Mouse (Mus musculus) 416B (cell line): ENCODE results near the gene Iqcf5.
A peak's percentile ranks its signal among the peaks of the same experiment; 100 is the strongest.

Experiments used
- DNase-seq: peaks from one replicate; pipeline ENCODE4 v3.0.0; 2011; ENCODE audit warnings: low read depth

The Iqcf5 gene

DNA sequence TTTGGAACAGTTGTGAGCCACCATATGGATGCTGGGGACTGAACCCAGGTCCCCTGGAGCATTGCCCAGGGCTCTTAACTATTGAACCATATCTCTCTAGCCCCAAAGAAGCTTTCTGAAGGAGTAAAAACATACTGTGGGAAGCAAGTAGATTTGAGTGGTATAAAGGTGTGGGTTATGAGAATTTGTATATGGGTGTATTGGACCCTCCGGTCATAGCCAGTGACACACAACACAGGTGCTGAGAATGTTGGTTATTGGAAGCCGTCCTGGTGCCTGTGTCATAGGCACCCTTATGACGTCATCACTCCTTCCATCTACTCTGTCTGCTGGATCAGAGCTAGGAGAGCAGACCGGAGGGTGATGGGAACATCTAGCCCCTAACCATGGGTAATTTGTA, at the start of gene Iqcf5:
Gene Iqcf5, plus strand, starts transcription at position 301 of the 400 bp plus-strand sequence.
- no peak for DNase-seq

DNA sequence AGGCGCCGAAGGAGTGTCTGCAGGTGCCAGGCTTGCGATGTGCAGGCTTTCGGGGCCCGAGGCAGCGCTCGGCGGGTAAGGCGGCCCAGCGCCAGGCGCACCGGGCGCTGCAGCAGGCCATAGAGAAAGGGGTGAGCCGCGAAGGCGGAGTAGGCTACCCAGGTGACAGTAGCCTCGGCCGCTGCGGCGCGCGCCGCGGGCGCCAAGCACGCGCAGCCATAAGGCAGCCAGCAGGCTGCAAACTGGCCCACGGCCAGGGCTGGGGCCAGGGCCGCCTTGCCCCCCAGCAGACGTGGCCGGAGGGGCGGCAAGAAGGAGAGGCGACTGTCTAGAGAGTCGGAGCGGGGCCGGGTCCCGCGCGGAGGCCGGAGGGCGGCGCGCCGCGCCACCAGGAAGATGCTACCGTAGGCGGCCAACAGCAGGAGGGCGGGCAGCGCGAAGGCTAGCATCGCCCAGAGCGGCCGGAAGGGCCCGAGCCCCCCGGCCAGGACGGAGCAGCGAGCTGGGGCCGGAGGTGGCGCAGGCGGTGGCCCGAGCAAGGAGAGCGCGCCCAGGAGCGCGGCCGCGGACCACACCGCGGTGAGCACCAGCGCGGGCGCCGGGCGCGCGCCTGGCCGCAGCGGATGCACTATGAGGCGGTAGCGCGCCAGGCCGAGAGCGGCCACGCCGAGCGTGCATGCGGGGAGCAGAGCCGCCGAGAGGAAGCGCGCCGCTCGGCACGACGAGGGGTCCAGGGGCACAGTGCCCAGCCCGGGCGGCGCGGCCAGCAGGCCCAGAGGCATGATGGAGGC, 49.4 kb upstream of the Iqcf5 start:
- no peak for DNase-seq

DNA sequence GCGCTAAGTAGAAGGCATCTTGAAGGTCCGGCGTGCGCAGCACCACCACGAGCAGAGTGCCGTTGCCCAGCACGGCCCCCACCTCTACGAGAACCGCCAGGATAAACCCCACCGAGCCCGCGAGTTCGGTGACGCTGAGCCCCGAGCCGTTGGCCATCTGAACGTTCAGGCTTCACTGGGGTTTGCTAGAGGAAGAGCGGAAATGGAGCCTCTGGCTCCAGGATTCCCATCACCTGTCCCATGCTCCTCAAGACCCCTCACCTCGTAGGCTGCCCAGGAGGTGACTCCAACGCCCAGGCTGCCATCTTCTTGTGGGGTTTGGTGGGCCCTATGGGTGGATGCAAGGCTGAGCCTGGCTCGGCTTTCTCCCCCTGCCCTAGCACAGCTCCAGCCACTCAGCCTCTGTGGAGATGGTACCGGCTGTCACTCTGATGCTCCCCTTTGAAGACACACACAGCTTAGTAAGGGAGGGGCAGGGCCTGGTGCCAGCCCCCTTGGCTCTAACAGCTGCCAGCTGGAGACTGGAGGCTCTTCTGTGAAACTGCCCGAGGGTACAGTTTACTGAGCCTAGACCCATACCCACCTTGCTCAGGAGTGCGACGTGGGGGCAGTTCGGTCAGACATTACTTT, 48.7 kb upstream of the Iqcf5 start, which contains the start of gene Gpr62:
Gene Gpr62, minus strand, starts transcription at position 368 of the 630 bp plus-strand sequence.
- no peak for DNase-seq

DNA sequence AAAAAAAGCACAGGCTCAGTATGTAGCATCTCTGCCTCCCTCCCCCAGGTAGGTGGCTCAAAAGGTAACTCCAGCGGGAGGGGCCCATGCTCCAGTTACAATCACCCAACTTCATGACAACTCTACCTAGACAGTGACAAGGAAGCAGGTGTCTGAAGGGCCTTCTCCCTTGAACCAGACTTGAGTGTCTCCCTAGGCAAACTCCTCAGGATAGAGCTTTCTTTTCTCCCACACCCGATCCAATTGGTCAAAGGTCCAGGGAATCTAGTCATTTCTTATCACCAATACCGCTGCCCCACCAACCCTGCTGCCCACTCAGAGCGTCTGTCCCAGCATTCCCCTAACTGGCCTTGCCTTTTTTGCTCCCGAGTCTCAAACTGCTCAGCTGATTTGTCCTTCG, 47.7 kb upstream of the Iqcf5 start:
- no peak for DNase-seq

DNA sequence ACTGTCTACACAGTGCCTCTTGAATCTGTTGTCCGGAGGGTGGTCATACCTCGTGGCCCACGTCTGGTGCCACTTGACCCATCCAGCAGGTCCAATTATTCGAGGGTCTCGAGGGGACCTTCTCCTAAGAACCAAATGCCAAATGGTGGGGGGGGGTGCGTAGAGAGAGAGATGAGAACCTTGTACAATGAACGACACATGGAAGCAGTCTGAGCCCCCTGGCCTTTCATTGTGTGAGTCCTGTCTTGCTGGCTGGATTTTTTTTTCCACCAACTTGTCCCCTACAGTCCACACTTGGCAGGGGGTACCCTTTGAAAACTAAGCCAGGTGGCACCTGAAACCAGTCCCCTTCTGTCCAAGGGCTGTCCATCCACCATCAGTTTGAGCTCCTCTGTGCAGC, 46.6 kb upstream of the Iqcf5 start:
- no peak for DNase-seq

DNA sequence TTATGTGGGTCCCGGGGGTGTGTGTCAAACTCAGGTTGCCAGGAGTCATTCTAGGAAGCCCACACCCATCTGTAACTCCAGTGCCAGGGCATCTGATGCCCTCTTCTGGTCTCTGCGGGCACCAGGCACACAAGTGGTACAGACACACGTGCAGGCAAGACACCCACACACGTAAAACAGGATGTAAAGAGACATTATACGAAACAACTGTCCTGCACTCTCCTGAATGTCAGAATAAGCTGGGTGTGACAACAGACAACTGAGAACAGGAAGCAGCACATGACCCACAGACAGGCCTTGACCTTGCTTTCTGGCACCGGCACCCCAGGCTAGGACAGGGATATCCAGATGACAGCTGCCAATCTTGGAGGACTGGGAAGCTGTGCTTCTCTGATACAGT, 45.1 kb upstream of the Iqcf5 start:
- DNase-seq, result peak; percentile 74

DNA sequence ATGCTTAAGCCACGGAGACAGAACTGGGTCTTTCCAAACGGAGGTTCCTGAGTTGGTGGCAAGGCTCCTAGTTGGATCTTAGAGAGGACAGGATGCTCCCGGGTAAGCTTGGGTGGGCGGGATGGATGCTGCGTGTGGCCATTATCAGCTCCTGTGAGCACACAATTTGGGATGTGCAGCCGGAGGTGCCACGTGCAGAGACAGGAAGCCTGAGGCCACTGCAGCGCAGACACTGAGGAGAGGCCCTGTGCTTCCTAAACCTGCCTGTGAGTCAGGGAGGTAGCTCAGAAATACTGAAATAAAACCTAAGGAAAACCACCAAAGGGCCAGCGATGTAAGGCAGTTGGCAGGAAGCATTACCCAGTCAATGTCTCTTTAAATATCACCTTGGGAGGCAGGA, 44.6 kb upstream of the Iqcf5 start:
- peak; percentile 64 for DNase-seq

DNA sequence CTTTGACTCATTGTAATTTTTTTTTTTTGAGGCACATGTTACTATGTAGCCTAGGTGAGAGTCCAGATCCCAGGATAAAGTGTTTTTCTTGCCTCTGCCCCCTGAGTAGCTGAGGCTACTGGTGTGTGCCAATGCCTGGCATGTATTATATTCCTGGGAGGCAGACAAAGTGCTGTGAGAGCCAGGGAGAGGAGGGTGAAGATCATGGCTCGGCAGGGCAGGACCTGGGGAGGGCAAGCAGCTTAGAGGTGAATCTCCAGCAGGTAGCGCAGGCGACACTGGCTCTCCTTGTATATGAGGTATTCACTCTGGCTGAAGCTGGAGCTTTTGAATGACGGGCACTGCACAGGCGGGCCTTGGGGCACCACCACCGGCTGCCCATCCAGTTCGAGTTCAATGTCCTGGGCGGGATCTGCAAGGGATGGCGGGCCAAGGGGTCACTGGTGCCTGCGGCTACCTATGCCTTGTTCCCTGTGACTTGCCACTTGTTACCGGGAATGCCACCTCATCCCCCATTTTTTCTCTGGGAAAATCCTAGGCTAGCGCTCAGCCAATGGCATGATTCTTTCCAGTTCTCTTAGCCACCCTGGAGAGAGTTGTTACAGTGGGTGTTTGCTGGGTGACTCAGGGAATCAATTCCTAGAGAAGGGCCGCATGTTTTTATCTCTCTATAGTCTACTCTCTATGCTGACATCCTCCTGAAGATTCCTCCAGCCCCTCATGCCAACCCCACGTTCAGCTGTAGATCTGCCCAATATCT, 43.2 kb upstream of the Iqcf5 start:
- no peak for DNase-seq

DNA sequence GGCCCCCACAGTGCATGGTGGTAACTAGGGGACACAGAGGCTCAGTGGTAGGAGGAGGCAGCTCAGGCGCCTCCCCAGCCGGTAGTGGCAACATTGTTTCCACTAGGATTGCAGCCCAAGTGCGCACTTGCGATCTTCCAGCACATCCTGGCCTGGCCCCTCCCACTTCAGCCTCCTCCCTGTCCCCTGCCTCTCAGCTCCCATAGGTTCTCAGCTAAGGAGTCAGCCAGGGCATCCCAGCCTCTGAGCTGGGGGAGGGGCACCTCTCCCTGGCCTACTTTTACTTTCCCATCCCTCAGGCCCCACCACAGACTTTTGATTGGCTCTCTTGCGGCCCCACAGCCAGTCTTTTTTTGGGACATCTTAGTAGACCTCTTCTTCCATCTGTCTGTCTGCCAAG, 42.5 kb upstream of the Iqcf5 start:
- DNase-seq, result no peak

DNA sequence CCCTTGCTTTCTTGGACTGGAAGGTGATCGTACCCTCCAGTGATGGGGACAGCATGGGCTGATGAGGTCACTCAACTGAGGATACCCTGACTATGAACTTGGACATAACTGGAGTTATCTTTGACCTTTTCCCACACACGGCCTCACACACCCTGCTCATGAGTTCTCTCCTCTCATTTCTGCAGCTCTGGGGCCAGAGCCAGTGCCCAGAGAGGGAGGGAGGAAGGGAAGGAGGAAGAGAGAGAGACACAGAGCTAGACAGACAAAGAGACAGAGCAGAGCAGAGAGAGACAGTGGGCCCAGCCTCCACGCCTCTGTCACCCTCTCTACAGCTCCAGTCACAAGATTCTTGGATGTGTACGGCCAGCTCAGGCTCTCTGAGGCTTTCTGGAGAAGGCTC, 42.1 kb upstream of the Iqcf5 start:
- DNase-seq, result no peak

DNA sequence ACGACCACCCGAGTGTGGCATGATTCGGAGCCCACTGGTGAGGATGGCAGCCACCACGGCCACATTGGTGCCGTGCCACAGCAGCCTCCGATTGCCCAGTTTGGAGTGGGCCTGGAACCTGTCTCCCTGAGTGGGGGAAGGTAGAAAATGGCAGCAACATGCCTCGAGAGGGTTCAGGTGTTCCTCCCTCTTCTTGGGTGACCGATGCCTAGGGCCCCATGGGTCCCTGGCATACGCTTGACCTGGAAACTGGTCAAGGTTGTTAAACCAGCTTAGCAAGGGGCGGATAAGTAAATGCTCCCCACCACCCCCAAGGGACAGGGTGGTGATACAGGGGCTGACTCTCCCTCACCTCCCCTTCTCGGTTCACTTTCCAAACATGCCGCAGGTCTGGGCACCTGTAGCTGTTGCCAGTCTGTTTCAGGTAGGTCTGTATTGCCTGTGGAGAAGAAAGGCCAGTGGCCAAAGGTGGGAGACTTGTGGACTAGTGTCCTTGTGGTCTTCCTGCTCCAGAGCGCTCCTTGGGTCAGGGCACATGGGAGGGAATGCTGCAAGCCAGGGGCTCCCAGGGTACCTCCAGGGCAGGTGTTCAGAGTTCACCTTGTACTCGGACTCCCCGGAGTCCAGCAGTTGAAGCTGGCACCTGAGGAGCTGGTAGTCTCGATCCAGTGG, 41.2 kb upstream of the Iqcf5 start:
- no peak for DNase-seq

DNA sequence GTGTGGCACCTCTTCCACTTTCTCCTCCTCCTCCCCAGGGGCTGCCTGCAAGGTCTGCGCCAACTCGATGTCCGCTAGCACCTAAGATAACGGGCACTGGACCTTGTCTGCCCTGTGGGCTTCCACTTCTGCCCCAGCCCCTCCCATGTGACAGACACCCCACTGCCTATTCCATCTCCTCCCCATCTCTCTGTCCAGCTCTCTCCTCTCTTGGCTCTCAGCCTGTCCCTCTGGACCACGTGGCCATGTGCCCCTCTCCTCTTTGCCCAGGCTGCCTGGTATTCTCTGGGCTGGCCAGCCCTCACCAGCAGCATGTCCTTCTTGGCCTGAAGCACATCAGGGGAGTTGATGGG, 40.6 kb upstream of the Iqcf5 start:
- DNase-seq, result no peak

DNA sequence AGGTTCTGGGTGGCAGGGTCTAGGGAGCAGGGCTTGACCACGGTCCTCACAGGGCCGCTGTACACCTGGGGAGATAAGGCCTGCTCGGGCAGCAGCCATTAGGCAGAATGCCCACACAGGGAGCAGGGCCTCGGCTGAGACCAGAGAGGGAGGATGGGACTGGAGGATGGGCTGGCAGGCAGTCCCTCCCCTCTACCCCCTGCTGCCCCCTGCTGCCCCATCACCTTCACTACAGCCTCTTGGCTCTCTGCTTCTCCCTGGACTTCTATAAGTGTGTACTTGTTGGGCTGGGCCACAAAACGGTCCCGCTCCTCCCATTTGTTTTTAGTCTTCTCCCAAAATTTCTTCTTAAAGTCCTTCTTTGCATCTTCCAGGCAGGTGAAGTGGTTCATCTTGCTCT, 39.9 kb upstream of the Iqcf5 start:
- peak; percentile 91 for DNase-seq

DNA sequence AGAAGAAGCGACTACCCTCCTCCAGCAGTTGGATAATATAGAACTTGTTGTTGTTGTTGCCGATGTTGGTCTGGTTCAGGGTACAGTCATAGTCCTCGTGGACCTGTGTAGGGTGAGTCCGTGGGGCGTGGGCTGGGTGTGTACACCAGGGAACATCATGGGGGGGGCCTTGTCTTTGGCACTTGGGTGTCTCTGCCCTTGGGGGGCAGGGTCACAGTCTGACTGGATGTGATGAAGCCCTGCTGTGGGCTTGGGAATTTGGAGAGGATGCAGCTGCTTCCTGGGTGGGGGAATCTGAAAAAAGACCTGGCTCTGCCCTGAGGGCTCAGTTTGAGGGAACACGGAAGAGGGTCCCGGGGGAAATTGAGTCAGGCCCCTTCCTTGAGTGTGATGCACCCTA, 39.3 kb upstream of the Iqcf5 start:
- peak; percentile 50 for DNase-seq

DNA sequence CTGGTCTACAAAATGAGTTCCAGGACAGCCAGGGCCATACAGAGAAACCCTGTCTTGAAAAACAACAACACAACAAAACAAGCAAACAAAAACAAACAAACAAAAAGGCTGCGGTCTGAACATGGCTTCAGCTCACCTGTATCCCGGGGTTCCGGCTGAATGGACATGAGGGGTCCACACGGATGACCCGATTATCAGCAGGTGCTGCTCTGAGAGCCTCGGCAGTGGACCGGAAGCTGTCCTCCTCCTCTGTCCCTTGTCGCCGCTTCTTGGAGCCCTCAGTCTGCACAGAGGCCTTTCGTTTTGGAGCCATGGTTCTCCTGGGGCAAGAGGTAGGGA, 38.7 kb upstream of the Iqcf5 start, which contains the start of gene Rrp9:
Gene Rrp9, plus strand, starts transcription at position 301 of the 339 bp plus-strand sequence.
- no peak for DNase-seq

DNA sequence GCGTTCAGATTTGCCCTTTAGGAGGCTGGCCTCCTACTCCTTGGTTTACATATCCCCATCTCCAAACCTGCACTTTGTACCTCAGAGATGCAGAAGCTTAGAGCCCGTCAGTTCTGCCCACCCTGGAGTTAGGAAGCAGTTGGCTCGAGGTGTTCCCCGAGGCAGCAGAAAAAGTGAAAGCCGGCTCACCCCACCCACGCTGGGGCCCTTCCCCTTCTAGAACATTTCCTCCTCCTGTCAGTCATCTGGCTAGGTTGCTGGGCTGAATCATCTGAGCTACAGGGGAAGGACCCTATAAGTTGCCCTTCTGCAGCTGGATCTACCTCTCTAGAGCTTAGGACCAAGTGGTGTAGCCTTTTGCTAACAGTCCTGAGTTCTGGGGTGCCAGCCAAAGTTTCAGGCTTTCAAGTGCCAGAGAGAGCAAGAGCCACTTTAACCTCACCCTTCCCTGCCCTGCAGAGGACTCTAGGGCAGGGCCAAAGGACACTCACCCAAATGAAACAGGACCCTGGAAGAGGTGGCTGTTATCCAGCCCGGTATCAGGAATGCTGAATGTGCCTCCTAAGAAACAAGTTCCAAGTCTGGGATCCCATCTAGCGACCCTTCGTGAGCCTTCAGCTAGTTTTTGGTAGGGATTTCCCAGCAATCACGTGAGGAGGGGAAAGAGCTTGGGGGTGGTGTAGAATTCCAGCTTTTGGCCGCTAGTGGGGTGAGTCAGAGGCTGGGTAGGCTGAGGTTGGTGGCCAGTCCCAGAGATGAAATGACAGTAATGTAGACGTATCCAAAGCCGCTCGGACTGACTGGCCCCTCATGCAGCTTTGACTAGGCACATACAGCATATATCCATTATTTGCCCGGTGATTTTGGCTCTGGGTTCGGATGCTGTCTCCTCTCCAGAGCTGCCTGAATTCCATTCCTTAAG, 38.1 kb upstream of the Iqcf5 start:
- DNase-seq, result peak; percentile 83

DNA sequence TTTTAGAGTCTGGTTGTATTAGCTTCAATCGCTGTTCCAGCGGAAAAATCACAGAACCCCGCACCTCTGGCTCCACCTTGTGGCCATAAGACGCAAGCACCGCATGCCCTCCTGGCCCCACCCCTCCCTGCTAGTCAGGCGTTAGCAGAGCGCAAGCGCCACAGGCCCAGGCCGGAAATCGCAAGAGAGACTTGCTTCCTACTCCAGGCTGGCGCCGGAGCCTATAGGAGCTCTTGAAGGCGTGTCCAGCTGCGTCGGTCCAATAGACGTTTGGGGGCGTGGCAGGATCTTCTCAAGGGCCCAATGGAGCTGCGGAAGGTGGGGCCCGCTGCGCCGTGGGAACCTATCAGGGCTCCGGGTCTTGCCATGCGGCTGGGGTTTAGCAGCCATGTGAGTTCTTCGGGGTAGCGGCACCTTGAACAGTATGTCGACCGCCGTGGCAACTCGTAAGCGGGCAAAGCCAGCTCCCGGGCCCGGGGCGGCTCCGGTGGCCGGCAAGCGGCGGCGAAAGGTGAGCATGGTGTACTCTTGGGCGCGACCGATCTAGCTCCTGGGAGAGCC, 37.4 kb upstream of the Iqcf5 start, which contains the start of gene Parp3:
Gene Parp3, minus strand, starts transcription at position 26 of the 561 bp plus-strand sequence.
- peak; percentile 100 for DNase-seq

DNA sequence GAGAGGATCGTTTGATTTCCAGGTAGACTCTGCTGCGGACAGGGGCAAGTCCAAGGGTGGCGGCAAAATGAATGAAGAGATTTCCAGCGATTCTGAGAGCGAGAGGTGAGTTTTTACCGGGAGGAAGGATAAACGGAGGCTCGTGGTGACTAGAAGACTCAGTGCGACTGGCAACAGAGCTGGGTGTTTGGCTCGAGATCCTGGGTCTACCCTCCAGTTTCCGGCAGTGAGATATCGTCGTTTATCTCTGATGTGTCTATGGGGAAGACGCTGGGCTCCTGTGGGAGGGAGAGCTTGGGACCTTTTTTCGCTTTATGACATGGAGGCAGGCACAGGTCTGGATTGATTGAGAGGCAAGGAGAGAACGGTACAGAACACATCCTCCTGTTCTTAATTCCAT, 36.7 kb upstream of the Iqcf5 start:
- DNase-seq, result peak; percentile 18

DNA sequence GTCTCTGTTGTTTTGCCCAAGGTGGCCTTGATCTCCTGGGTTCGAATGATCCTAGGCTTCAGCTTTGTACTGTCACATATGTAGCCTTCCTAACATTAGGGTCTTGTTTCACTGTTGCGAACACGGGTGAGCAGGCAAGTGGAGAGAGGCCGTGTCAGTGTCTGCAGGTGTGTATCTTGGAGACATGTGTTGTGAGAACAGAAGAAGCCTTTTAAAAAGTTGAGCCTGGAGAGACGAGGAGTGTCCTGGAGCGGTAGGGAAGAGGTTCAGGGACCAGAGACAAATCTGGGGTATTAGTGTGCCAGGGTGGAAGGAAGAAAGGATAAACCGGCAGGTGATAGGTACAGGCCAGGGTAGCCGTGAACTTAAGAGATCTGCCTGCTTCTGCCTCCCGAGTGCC, 36.3 kb upstream of the Iqcf5 start:
- no peak for DNase-seq

DNA sequence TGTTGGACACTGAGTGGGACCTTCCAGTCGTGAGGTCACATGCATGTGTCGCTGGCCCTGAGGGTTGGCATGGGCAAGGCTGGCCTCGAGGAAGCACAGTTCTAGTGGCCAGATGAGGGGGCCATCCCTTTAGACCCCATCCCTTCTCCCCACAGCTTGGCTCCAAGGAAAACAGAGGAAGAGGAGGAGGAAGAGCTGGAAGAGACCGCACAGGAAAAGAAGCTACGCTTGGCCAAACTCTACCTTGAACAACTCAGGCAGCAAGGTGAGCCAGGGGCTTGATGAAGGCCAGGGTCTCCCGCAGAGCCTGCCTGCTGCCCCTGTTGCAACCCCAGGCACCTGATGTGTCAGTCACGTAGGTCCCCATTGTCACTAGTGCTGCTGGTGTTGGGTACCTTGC, 33.8 kb upstream of the Iqcf5 start:
- no peak for DNase-seq

DNA sequence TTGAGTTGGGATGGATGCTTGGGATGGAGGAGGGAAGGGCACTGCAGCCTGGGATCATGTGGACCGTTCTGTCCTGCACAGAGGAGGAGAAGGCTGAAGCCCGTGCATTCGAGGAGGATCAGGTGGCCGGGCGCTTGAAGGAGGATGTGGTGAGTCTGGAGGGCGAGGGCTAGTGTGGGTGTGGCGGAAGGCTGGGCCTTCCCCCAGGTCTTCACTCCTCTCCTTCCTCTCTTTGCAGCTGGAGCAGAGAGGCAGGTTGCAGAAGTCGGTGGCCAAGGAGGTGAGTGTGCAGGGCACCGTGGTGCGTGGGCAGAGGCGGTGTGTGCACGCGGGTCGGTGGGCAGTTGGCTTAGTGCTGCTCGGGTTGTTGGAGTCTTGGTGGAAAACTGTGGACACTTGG, 33.3 kb upstream of the Iqcf5 start:
- DNase-seq, result peak; percentile 50
